Mouse (Mus musculus): ENCODE measurements around the gene Zfp212. TPM values are rescaled to one million over a fixed set of nuclear protein-coding genes. Genes with fewer than 3 reads are reported as not detected.

The Zfp212 gene
- total RNA-seq (2014; fragmentation: Nextera tagmentation) = 9.7 and 14.9 TPM in 2 replicates
- 5.6 and 9.2 TPM in 2 replicates for total RNA-seq (2017)

- peak; percentile 95 for ATAC-seq (replicated peaks; ENCODE audit: low FRiP score, low TSS enrichment, poor library complexity, severe bottlenecking)
Measured at GRCm38 (mm10) chr6:47920447-47921340, at the start of gene Zfp212. Gene Zfp212, plus strand, starts transcription at chr6:47920476.

- ATAC-seq (replicated peaks; ENCODE audit: low FRiP score, low TSS enrichment, poor library complexity, severe bottlenecking) = no peak
Measured at GRCm38 (mm10) chr6:47872266-47872665, 48.0 kb upstream of the Zfp212 start.

GRCm38 (mm10) chr6:47877058-47877457, 43.2 kb upstream of the Zfp212 start, which contains the start of gene Zfp282:
Gene Zfp282, plus strand, starts transcription at chr6:47877204.
- no peak for ATAC-seq (replicated peaks; ENCODE audit: low FRiP score, low TSS enrichment, poor library complexity, severe bottlenecking)

- peak; percentile 96 for ATAC-seq (replicated peaks; ENCODE audit: low FRiP score, low TSS enrichment, poor library complexity, severe bottlenecking)
Measured at GRCm38 (mm10) chr6:47877461-47878132, 42.7 kb upstream of the Zfp212 start.

DNA sequence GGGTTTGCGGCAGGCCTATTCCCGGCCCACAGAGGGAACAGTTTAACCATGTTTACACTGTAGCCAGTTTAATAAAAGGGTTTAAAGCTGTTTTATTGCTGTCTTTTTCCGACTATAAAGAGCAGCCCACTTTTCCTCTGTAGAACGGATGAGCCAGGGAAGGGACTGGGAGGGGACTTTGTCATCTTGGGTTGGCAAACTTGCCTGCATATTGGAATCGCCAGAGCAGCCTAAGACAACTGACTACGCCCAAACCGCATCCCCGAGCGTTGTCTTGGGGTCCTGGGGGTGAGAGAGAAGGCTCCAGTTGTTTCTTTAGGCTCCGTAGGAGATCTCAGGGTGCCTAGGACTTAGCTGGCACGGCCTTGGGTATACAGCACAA, 42.2 kb upstream of the Zfp212 start:
- 0 out of 2 replicates have a peak, but pooled peaks have one; percentile 23 for ATAC-seq (replicated peaks; ENCODE audit: low FRiP score, low TSS enrichment, poor library complexity, severe bottlenecking)

DNA sequence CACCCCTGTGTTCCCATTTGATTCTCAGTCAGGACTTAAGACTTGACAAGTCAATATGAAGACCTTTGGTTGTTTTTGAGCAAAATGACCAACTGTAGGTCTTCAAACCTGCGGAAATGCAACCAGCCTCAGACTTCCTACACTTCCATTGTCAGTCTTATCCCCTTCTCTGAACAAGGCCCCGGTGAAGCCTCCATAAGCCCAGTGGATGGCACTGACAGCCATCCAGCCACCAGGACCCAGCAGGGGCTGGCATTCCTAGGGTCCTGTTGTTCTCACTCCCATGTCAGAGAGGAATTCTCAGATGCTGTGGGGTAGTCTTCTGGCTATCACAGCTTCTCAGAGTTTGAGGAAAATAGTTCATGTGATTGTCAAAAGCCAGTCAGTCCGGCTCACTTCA, 41.7 kb upstream of the Zfp212 start:
- no peak for ATAC-seq (replicated peaks; ENCODE audit: low FRiP score, low TSS enrichment, poor library complexity, severe bottlenecking)

- ATAC-seq (replicated peaks; ENCODE audit: low FRiP score, low TSS enrichment, poor library complexity, severe bottlenecking) = 0 out of 2 replicates have a peak, but pooled peaks have one; percentile 30
Measured at GRCm38 (mm10) chr6:47879049-47879716, 41.1 kb upstream of the Zfp212 start.

- no peak for ATAC-seq (replicated peaks; ENCODE audit: low FRiP score, low TSS enrichment, poor library complexity, severe bottlenecking)
Measured at GRCm38 (mm10) chr6:47880166-47880565, 40.1 kb upstream of the Zfp212 start.

DNA sequence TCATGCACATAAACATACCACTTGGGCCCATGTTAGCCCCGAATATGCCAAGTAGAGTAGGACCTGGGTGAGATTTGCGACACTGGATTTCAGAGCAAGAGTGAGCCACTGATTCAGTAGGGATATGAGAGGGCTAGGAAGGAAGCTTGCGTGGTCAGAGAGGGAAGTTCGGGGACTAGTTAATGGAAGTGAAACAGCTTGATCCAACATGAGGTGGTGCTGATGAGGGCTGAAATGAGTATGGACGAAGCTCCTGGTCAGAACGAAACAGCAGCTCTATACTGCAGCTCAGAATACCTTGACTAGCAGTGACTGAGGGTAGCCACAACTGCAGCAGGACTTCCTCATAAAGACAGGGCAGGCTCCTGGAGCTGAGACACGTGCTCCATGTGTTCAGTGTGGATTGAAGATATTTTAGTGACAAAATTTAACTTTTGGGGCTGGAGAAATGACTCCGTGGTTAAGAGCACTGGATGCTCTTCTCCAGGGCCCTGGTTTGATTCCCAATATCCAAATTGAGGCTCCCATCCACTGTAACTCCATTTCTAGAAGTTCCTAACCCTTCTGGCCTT, 31.4 kb upstream of the Zfp212 start:
- ATAC-seq (replicated peaks; ENCODE audit: low FRiP score, low TSS enrichment, poor library complexity, severe bottlenecking) = no peak

DNA sequence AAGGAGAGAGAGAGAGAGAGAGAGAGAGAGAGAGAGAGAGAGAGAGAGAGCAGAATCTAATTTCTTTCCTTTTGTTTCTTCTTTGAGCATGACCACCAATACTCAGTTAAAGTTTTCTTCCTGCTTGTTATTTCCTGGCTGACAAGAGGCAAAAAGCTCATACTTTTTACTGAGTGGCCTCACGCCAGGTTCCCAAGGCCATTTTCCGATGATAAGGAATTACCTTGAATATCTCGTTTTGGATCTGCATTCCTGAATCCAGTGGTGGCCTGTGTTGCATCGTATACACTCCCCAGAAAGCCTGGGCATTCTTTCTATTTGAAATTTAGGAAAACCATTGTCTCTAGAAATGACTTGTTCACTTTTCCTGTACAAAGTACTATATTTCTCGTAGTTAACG, 20.9 kb upstream of the Zfp212 start:
- ATAC-seq (replicated peaks; ENCODE audit: low FRiP score, low TSS enrichment, poor library complexity, severe bottlenecking) = no peak

- no peak for ATAC-seq (replicated peaks; ENCODE audit: low FRiP score, low TSS enrichment, poor library complexity, severe bottlenecking)
Measured at GRCm38 (mm10) chr6:47903587-47903986, 16.7 kb upstream of the Zfp212 start.

- ATAC-seq (replicated peaks; ENCODE audit: low FRiP score, low TSS enrichment, poor library complexity, severe bottlenecking) = no peak
Measured at GRCm38 (mm10) chr6:47904361-47904760, 15.9 kb upstream of the Zfp212 start.

GRCm38 (mm10) chr6:47904917-47905695, 15.2 kb upstream of the Zfp212 start:
- ATAC-seq (replicated peaks; ENCODE audit: low FRiP score, low TSS enrichment, poor library complexity, severe bottlenecking) = no peak

- ATAC-seq (replicated peaks; ENCODE audit: low FRiP score, low TSS enrichment, poor library complexity, severe bottlenecking) = no peak
Measured at GRCm38 (mm10) chr6:47906326-47906725, 13.9 kb upstream of the Zfp212 start.

DNA sequence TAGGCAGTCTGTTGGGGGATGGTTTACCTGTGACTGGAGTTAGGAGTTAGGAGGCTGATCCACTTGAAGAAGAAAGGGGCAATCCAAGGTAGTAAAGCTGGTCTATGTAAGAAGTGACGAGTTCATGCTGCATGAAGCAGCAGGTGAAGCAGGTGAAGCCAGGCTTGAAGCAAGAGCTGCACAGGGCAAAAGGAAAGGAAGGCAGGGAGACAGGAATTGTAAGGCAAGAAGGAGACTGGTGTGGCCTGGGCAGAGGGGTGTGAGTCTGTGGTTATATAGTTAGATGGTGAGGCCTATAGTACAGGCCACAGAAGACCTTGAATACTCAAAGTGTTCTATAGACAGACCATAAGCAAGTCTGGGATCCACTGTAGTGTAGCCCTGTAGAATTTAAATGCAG, 11.3 kb upstream of the Zfp212 start:
- ATAC-seq (replicated peaks; ENCODE audit: low FRiP score, low TSS enrichment, poor library complexity, severe bottlenecking) = no peak

- no peak for ATAC-seq (replicated peaks; ENCODE audit: low FRiP score, low TSS enrichment, poor library complexity, severe bottlenecking)
Measured at GRCm38 (mm10) chr6:47911650-47912049, 8.6 kb upstream of the Zfp212 start.

DNA sequence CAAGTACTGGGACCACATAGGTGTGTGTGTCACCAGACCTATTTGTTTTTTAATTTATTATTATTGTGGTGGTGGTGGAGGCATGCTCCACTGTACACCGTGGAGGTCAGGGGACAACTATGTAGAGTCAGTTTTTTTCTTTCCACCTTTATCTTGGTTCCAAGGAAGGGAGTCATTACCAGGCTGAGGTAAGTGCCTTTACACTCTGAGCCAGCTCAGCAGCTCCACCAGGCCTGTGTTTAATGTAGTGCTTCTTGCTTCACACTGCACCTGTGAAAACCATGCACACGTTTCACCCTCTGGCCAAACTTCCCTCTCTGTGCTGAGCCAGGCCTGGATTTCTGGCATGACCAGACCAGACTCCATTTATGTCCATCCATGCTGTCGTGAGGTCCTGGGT, 7.3 kb upstream of the Zfp212 start:
- no peak for ATAC-seq (replicated peaks; ENCODE audit: low FRiP score, low TSS enrichment, poor library complexity, severe bottlenecking)

GRCm38 (mm10) chr6:47917051-47917450, 3.2 kb upstream of the Zfp212 start:
- ATAC-seq (replicated peaks; ENCODE audit: low FRiP score, low TSS enrichment, poor library complexity, severe bottlenecking) = no peak

- no peak for ATAC-seq (replicated peaks; ENCODE audit: low FRiP score, low TSS enrichment, poor library complexity, severe bottlenecking)
Measured at GRCm38 (mm10) chr6:47918768-47919274, 1.5 kb upstream of the Zfp212 start.
